Mouse (Mus musculus): Measurements from ENCODE around the gene Dusp7. TPM values are rescaled to one million over a fixed set of nuclear protein-coding genes. Genes with fewer than 3 reads are reported as not detected.

Gene Dusp7
- 7.6 and 8.5 TPM in 2 replicates for polyA plus RNA-seq (2012; rRNA removed)

DNA sequence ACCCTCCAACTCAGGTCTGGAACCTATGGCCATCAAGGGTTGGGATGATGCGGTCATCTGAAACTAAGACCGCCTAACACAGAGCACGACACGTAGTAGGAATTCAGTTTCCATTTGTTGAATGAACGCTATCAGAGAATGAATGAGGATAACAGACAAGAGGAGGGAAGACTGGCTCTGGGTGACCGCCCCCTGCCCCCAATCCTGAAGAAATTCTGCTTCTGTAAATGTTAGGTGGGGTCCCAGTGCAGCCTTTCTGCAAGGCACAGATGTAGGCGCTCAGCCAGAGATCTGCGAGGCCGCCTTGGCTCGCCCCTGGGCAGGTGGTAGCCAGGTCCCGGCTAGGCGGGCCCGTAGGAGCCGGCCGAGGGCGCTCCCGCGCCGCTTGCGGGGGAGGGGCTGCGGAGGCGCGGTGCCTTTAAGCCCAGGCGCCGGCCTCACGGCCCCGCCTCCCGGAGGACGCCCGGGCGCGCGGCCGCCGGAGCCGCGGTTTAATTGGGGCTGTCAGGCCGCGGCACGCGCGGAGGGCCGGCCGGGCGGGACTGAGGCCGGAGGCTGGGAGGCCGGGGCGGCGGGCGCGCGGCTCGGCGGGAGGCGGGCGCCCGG is at the start of gene Dusp7:
Gene Dusp7 (plus strand): TSS at position 521 of the 606 bp plus-strand sequence.

Other genes with a start within 250 kb of the Dusp7 start
- gene Glyctk, start 210.5 kb upstream of the Dusp7 start, polyA plus RNA-seq (2012; rRNA removed), result 10.8 and 12.9 TPM in 2 replicates
- gene Wdr82, start 197.7 kb upstream of the Dusp7 start, polyA plus RNA-seq (2012; rRNA removed), result 23.6 and 29.7 TPM in 2 replicates
- 8.7 and 9.0 TPM in 2 replicates for gene Ppm1m, start 168.9 kb upstream of the Dusp7 start, polyA plus RNA-seq (2012; rRNA removed)
- gene Twf2, start 165.5 kb upstream of the Dusp7 start, polyA plus RNA-seq (2012; rRNA removed), result 14.1 and 15.9 TPM in 2 replicates
- gene Tlr9, start 146.0 kb upstream of the Dusp7 start, polyA plus RNA-seq (2012; rRNA removed), result 0.24 and 0.31 TPM in 2 replicates
- 27.4 and 36.1 TPM in 2 replicates for gene Alas1, start 120.0 kb upstream of the Dusp7 start, polyA plus RNA-seq (2012; rRNA removed)
- 15.0 and 18.7 TPM in 2 replicates for gene Poc1a, start 87.6 kb upstream of the Dusp7 start, polyA plus RNA-seq (2012; rRNA removed)
- gene Rpl29, start 60.8 kb downstream of the Dusp7 start, polyA plus RNA-seq (2012; rRNA removed), result 761 and 850 TPM in 2 replicates
- 11.9 and 13.8 TPM in 2 replicates for gene Acy1, start 69.7 kb downstream of the Dusp7 start, polyA plus RNA-seq (2012; rRNA removed)
- 15.2 and 18.6 TPM in 2 replicates for gene Abhd14b, start 78.8 kb downstream of the Dusp7 start, polyA plus RNA-seq (2012; rRNA removed)
- gene Abhd14a, start 79.0 kb downstream of the Dusp7 start, polyA plus RNA-seq (2012; rRNA removed), result 15.4 and 17.1 TPM in 2 replicates
- gene Pcbp4, start 84.7 kb downstream of the Dusp7 start, polyA plus RNA-seq (2012; rRNA removed), result 10.7 and 11.0 TPM in 2 replicates
- 0.02 TPM in 1 of 2 replicates, not detected in the other for gene Gpr62, start 97.3 kb downstream of the Dusp7 start, polyA plus RNA-seq (2012; rRNA removed)
- gene Rrp9, start 107.3 kb downstream of the Dusp7 start, polyA plus RNA-seq (2012; rRNA removed), result 18.3 and 20.2 TPM in 2 replicates
- gene Parp3, start 108.3 kb downstream of the Dusp7 start, polyA plus RNA-seq (2012; rRNA removed), result 0.97 and 1.1 TPM in 2 replicates
- gene Iqcf1, start 131.3 kb downstream of the Dusp7 start, polyA plus RNA-seq (2012; rRNA removed), result not detected in 2 replicates
- gene Iqcf5, start 145.9 kb downstream of the Dusp7 start, polyA plus RNA-seq (2012; rRNA removed), result 0.06 and 0.10 TPM in 2 replicates
- gene Iqcf3, start 193.0 kb downstream of the Dusp7 start, polyA plus RNA-seq (2012; rRNA removed), result not detected in 2 replicates
- gene Iqcf4, start 202.4 kb downstream of the Dusp7 start, polyA plus RNA-seq (2012; rRNA removed), result not detected in 2 replicates

Measured in liver, embryonic 14 days (tissue).